Mouse (Mus musculus) right cerebral cortex, postnatal 10 days (tissue): ENCODE measurements at regions not wholly inside any gene's neighbourhood (a gene's known extent, or its start where the extent isn't known, plus 50 kb on each side); places are given as distances from the start of the nearest gene placed in this dataset.
A peak's percentile ranks its signal among the peaks of the same experiment; 100 is the strongest.

Source experiments
- DNase-seq, 2 experiments: peaks; one replicate each; pipeline ENCODE4 v3.0.0; 2021; ENCODE audit warnings: low spot score in 2 of 2

DNA sequence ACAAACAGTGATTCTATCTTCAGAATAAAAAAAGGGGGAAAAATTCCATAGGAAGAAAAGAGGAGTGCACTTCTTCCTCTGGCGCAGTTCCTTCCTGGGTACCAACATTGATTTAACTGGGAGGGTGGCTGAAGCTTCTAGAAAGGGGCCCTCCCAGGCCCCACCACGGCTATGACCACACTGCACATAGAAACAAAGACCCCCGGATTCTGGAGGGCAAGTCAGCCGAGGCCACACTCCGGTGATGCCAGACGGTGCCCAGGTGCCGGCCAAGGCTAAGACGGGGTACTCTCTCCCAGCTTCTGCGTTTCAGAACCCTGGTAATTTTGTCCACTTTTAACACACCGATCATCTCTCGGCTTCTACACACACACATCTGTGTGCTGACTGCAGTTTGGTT is 435.8 kb downstream of the Zfp536 start:
- DNase-seq: peak in 1 of 2 experiments; percentile 39

DNA sequence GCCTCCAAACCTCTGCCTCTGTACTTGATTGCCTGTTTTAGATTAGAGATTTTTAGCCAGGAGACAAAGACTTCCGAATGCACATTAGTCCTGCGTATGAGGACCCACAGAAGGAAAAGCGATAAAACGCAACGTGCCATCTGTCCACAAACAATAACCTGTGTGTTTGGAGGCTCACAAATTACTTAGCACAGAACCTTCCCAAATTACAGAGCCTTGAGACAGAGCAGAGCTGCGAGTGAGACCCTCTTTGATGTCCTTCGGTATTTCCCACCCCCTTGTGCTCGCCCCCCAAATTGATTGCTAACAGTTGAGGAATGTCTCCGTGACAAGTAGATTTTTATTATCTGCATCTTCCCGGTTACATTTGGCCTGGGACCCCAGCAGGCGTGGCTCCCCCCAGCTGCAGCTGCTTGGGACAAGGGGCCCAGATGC is 435.4 kb downstream of the Zfp536 start:
- DNase-seq: no peak

DNA sequence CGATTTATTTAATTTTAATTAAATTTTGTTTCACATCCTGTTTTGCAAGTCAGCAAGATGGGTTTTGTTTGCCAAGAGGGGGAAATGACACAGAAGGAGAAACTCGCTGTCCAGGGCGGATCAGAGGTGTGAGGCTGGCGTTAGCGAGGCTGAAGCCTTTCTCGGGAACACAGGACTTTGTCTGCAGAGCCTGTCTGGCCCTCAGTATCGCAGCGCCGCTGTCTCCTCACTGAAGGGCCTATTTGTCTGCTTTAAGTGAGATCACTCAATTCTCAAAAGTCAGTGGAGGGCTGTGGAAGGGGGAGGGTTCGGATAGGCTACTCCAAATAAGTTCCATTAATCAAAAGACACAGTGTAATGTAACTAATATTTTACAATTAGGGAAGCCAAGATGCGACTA is 430.8 kb downstream of the Zfp536 start:
- peak in 1 of 2 experiments; percentile 35 for DNase-seq

DNA sequence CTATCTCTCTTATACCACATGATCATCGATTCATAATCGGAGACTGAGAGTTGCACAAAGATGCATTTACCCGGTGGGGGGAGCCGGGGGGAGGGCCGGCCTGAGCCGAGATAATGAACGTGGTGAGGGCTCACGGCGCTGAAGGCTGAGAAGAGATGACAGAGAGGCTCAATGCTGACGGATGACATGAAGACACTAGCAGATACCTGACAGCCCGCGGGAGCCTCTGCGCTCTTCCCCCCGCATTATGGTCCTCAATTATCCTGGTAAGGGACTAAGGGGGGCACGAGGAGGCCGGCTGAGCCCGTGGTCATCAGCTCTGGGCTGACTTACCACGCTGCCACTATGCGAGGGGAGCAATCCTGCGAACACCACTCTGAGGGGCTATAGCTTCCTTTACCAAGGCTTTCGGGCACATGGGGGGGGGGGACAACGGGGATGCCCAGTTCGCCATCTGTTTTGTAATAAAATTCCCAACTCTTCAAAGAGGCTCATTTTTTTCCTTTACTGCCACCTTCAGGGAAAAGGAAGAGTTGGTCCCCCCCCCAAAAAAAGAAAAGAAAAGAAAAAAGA is 430.3 kb downstream of the Zfp536 start:
- DNase-seq: peak in 1 of 2 experiments; percentile 40

DNA sequence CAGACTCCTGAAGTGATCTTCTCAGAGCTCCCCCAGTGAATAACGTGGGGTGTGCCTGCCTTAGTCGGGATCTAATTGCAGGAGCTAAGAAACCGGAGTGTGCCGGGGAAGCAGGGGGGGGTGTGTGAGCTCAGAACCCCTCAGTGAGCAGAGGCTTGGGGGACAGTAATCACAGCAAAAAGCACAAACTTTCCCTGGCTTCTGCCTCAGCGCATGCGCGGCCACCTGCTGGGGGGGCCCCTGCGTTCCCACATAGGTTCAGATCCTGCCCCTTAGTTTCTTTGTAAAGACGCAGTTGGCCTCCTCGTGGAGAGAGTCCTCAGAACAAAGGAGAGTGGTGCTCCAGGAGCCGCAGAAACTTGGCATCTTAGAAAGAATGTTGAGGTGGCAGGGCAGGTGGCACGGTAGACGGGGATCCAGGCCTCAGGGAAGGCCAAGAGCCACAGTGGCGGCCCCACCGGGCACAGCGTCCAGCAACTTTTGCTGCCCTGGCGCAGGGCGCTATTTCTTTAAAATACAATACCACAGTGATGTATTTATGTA is 429.7 kb downstream of the Zfp536 start:
- DNase-seq: no peak

DNA sequence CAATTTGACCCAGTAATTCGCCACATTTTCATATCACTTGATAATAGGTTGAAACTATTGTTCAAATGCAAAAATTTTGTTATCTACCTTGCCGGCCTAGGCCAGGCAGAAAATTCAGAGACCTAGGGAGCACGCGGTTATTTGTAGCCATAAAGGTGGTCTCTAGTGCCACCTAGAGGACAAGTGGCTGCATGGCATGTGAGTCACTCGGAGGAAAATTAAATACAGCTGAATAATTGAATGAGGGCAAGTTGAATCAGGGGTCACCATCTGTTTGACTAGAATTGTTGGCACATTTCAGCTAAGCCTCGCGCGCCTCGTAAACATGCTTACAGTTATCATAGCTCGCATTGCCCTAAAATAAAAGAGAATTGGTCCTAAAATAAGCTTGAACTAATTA is 427.4 kb downstream of the Zfp536 start:
- DNase-seq: peak; percentile 80 to 84

DNA sequence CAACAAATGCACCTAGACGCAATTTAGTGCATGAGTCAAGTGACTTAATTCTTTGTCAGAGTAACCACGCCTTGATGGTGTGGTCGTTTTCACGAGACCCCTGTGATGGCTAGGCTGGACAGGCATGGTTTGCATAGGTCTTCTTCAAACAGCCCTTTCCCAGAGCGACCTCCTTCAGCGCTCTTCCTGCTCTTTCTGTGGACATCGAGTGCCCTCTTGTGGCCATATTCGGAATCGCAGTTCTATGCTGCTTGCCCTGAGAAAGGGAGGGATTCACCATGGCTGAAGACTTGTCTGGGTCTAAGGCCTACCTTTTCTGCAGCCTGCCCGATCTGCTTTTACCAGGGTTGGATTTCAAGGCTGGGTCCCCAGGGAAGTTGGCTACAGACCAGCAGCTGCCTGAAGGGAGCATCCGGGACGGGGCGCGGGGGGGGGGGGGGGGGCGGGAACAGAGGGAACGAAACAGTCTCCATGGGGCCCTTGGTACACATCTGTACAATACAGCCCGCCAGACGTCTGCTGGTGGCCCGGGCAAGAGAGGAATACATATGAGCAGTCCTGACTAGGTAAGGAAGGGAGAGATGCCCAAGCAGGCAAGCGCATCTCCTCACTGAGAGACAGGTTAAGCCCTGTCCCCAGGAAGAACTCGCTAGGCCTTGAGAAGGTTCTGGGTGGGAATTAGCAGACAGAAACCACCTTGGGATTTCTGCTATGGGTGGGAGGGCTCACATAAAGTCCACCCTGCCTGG is 415.6 kb downstream of the Zfp536 start:
- DNase-seq: peak; percentile 90 to 95

DNA sequence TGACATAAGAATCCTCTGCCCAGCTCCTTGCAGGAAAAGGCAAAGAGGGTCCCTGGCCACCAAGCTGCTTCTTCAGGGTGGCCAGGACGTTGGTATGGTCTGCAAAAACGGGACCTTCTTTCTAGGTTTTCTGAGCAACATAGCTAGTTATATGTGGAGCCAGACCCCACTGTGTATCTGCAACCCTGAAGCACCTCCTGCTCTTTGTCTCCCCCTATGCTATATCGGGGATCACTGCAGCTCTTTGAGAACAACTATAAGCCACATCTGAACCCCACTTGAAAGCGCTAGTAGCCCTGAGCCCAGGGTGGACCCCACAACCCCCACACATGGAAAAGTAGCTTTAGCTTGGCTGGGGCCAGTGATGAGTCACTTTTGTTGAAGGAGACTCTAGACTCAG is 414.9 kb downstream of the Zfp536 start:
- DNase-seq: no peak

DNA sequence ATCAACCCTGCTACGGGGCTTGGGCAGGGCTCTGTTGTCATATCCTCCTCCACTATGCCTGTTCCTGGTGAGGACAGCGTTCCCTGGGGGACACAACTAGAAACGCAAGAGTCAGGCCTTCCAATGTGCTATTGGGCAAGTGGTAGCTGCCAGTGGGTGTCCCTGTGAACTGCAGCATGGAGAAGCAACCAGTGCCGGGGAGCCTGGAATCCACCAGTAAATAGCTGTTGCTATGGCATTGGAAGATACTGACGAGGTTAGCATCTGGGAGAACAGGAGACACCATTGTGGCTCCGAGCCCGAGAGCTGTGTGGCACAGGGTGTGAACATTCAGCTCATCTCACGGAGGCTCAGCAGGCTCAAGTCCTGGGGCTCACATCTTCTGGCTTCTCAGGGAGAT is 414.0 kb downstream of the Zfp536 start:
- peak in 1 of 2 experiments; percentile 46 for DNase-seq

DNA sequence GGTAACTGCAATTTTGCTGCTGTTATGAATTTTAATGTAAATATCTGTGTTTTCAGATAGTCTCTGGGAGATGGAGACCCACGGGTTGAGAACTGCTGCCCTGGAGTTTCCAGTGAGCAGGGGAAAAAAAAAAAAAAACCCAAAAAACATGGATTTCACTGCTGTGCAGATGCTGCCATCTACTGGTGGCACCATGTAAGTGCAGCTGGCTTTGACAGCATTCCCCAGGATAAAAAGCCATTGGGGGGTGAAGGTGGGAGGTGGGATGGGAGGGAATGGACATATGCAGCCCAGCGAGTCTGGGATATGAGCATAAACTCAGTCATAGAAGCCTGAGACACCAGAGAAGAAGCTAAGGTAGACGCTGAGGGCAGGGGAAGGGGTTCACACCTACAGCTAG is 413.3 kb downstream of the Zfp536 start:
- peak; percentile 43 to 60 for DNase-seq

DNA sequence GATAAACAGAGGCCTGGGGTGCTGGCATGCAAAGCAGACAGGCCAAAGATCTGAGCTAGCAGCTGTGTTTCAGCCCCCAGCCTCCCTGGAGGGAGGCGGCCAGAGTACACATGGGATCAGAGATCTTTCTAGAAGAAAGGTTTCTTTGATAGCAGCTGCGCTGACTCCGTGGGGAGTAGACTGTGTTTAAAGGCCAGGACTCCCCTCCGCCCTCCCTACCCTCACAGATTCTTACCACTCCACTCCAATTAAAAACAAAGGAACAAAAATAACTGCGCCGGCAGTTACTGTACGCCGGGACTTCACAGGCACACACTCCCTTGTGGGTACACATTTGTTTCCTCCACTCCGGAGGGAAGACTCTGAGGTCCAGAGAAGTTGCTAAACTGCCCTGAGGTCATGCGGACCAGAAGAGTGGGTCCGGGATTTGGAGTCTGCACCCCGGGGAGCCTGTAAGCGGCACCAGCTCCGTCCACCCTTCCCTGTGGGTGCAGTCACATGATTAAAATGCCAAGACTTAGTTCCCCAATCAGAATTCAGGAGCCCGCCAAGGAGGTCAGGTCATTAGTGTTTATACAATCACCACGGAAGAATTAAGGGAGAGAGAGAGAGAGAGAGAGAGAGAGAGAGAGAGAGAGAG is 411.5 kb downstream of the Zfp536 start:
- DNase-seq: peak in 1 of 2 experiments; percentile 62

DNA sequence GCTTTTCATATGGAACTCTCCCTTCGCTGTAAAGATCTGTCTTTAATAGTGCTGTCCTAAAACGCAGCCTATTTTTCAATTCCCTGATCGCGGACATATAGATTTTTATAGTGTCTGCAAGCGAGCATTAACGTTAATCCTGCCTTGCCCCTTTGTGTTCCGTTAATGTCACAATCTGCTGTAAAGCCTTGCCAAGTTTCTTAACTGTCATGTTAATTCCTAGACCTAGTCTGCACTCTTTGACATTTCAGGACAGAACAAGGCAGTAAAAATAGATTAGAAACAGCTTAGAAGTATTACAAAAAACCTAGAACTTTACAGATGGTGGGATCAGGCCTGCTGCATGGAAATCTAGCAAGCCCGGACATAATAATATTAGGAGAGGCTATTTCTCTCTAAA is 410.6 kb downstream of the Zfp536 start:
- no peak for DNase-seq

DNA sequence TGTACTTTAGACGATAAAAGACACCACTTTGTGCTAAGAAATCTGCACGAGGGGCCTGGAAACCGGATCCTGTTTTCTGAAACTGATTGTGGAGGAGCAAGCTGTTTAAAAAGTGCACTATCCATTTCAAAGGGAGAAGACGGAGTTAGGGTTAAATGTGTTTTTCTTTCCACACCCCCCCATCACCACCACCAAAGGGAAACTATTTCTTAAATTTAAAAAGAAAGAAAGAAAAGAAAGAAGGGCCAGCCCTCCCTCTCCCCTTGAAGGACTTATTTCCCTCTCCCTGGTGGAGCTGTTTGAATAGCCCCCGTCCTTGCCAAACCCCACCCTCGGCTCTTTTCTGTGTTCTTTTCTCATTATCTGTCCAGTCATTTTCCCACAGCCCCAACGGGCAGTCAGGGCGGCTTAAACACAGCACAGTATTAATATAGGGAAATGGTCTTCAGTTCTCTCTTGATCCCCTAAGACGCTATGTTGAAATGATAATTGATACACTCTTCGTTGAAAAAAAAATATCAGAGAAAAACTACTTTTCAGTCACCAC is 409.7 kb downstream of the Zfp536 start:
- DNase-seq: no peak

DNA sequence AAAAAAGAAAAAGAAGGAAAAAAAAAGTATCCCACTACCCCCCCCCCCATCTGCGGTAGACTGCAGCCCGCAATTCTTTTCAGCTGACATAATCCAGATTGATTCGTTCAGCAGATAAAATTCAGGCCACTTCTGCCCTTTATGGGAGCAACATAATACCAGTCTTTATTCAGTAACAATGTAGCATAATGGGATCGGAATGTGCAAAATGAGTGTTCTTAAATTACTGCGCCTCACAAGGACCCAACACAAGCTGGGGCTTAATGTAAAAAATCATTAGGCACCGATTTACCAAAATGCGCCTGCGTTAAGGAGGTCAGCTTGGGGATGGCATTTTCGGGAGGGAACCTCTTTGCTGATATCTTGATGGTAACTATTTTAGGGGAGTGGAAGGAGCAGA is 409.2 kb downstream of the Zfp536 start:
- DNase-seq: no peak

DNA sequence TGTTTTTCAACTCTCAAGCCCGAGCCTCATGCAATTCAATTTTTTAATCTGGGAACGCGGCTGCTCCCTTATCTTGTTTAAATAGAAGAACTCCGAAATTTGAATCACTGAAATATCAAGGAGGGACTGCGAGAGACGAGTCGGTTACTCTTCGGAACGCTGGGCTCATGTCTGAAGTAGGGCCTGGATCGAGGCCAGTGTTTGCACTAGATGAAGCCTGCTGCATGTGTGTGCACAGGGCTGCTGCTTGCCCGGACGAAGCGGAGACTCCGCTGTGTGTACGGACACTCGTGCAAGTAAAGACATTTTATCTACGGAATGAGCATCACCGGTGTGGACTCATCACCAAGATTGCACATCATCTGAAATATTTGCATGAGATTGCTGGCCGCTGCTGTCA is 407.4 kb downstream of the Zfp536 start:
- peak; percentile 46 to 49 for DNase-seq

DNA sequence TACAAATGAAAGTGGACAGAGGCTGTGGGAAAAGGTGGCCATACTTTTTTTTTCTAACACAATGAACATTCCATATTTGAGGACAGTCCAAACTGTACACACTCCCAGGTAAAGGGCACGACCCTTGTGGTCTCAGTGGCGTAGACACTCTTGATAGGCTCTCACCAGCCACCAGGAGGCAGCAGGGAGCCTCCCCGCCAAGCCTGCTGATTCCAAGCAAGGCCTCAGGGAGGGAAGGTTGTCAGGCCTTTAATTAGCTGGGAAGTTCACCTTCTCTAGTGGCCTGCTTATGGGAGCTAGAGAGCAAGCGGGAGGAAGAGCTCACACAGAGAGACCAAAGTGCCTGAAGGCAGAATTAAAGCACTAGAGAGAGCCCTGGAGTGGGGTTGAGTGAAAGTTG is 403.7 kb downstream of the Zfp536 start:
- no peak for DNase-seq

DNA sequence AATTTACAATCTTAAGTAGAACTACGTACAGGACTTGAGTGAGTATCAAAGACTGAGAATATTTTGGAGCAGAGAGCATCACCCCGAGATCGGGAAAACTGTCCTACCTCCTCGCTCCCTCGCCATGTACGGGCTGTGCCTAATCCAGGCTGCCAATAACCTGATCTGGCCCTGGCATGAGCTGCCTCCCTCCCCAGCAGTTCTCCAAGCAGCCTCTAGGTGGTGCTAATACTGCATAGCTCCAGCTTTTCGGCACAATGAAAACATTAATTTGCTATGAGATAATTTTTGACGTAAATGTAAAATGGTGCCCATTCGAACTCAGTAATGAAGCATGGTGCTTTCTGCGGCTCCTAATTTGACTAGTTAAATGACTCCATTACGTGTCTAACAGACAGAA is 399.6 kb downstream of the Zfp536 start:
- DNase-seq: peak; percentile 85 to 88

DNA sequence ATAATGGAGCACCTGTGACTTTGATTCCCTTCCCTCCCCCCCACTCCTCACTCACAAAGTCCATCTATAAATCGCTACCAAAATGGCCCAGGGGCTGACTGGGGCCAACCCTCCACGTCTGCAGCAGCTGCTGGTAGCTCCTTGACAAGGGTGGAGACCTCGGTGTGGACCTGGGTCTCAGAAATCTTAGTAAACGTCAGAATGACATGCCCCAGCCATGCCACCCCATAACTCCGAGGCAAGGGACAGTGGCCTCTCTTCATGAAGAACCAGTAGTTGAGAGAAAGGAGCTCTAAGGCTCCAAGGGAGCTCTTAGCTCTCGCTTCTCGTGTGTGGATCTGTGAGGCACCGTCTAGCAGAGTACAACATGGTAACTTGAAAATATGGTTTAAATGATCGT is 398.4 kb downstream of the Zfp536 start:
- DNase-seq: no peak

DNA sequence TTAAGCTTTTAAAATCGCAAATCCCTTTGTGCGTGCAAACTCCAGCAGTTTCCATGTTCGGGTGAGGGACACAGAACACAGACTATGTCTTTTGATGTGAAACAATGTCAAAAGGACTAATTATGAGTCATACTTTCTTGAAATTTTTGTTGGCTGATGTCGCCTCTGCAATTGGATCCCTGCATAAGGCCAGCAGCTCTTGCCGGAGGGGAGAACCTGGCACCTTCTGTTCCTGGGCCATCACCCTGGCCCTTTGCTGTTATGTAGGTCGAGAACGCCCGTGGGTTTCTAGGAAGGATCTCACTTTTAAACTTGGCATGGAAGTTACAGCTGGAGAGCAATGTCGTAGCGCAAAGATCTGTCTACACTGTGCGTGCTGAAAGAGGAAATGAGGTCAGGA is 397.9 kb downstream of the Zfp536 start:
- no peak for DNase-seq

DNA sequence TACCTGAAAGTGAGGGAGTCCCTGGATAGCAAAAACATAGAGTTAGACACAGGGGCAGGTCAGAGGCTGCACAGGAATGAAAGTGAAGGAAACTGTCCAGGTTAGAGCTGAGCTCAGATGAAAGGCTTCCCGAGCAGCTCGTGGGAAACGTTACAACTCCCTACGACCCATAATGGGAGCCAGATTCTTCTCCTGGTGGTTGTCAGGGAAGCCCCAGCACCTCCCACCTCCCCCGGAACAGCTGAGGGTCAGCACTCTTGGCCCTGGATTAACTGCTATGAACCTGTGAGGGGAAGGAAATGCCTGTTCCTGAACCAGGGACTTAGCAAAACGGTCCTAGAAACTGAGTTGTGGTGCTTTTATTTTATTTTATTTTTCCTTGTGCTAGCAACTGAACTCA is 397.2 kb downstream of the Zfp536 start:
- DNase-seq: no peak

DNA sequence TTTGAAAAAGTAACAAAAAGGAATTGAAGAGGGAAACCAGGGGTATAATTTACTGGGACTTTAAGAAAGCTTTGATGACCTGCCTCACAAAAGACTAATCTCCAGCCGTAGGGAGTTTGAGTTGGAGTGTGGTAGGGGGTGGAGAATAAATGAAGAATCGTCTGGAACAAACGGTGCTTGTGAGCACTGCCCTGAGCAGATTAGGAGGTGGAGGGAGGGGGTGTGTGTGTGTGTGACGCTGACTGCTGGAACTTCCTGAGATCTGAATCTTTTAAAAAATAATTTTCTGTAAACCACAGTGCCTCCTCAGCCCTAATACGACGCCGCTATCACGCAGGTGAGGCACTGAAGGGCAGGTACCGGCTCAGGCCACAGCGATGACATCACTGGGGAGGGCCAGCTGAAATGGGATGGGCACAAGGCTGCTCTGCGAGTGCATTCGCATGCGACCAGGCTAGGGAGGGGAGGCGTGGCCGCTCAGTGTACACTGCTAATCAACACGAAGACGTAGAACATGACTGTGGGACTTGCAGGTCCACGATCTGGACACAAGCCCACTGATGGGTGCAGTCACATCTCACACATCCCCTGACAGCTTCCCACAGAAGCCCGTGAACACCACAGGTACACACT is 395.4 kb downstream of the Zfp536 start:
- DNase-seq: no peak

DNA sequence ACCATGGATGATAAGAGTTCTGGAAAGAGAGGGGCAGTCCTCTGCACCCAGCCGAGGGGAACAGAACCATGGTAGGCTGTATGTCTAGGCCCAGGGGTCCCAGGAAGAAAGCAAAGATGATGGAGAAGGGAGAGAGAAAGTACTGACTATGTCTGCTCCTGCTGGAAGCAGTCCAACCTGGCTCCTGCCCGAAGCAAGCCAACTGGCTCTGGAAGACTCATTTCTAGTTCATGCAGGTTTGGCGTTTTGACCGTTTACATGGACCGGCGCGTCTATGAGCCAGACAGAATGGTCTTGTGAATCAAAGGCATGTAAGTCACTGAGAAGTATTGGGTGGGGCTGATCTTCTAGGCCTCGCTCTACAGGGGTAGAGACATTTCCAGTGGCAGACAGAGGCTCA is 385.6 kb downstream of the Zfp536 start:
- DNase-seq: no peak
